Mouse (Mus musculus) bone marrow macrophage, adult 2 months (primary cell): ENCODE data around the gene Aig1. TPM values are rescaled to one million over a fixed set of nuclear protein-coding genes. Genes with fewer than 3 reads are reported as not detected.

ENCODE experiments used
- H3K27ac ChIP-seq: 2 replicates; pipeline ENCODE4 v1.5.1; 2012; ENCODE audit warnings: low read depth, low read length; ENCODE audit not compliant: insufficient read depth
- H3K4me1 ChIP-seq: 2 replicates; pipeline ENCODE4 v1.6.1; 2012; ENCODE audit warnings: low read length; ENCODE audit not compliant: control insufficient read depth, insufficient read depth
- H3K4me3 ChIP-seq: 2 replicates; pipeline ENCODE4 v1.5.1; 2012; ENCODE audit warnings: mild to moderate bottlenecking, low read length, moderate library complexity; ENCODE audit not compliant: insufficient read depth
- CTCF ChIP-seq: IDR thresholded peaks from 2 replicates; pipeline ENCODE4 v1.5.1; 2012; ENCODE audit warnings: low read depth, mild to moderate bottlenecking, low read length, moderate library complexity
- POLR2A ChIP-seq: IDR thresholded peaks from 2 replicates; pipeline ENCODE4 v1.6.1; 2012; ENCODE audit warnings: mild to moderate bottlenecking, low read depth, low read length, borderline replicate concordance
- polyA plus RNA-seq: library from polyadenylated mRNA; stranded (reverse); fragments of >200 nt; gene quantifications from 2 replicates; pipeline ENCODE4 v1.2.4, GENCODE M21; 2012; ENCODE audit not compliant: missing spikeins, insufficient read depth, insufficient read length

Aig1 gene
- polyA plus RNA-seq, 1 experiment = 9.8 TPM

GRCm38 (mm10) chr10:13833066-13833566, 35.7 kb downstream of the Aig1 start:
- no peak for TF ChIP-seq POLR2A
- no peak for TF ChIP-seq CTCF
- Histone ChIP-seq H3K4me1 (peaks cover 32% of the 10 kb centered on the region), H3K4me3 (peak overlapping the region; percentile 16), H3K27ac (peak overlapping the region; percentile 33)

DNA sequence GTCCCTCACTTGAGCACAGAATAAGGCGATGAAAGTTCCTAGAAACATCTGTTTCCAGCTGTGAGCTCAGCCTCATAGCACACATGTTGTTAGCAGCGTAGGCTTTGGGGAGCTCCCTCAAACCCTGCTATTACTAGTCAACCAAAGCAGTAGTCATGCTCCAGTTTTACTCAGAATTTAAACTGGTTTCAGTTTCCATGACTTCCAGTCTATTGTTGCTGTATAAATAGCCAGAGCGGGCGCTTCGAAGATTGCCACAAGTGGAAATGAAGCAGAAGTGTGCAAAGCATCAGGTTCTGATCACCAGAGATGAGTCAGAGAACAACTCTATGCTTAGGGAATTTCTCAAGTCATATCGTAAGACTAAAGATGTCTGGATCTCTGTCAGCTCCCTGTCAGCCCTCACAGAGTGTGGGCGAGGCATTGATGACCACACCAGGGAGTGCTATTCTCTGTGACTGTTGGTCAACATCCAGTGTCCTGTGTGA, 36.2 kb downstream of the Aig1 start:
- H3K27ac ChIP-seq = peak overlapping the region; percentile 33
- H3K4me1 ChIP-seq = peaks cover 27% of the 10 kb centered on the region
- H3K4me3 ChIP-seq = peak overlapping the region; percentile 16
- TF ChIP-seq POLR2A (no peak), CTCF (no peak)

DNA sequence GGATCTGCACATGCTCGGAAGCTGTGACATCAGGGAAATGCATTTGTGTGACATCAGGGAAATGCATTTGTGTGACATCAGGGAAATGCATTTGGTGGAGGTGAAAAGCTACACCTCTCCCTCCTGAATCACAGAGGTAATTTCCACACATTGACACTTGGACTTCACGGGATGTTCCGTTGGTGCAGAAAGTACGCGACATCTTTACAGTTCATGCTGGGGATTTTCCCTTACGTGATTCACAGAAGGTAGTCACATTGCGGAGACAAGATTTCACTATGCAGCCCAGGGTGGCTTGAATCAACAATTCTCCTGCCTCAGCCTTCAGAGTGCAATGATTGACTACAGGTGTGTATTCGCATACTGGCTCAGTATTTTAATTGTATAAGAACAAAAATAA, 41.6 kb downstream of the Aig1 start:
- Histone ChIP-seq H3K4me1 (peaks cover 20% of the 10 kb centered on the region), H3K4me3 (no peak overlapping the region), H3K27ac (no peak overlapping the region)
- TF ChIP-seq POLR2A = no peak
- TF ChIP-seq CTCF = no peak

DNA sequence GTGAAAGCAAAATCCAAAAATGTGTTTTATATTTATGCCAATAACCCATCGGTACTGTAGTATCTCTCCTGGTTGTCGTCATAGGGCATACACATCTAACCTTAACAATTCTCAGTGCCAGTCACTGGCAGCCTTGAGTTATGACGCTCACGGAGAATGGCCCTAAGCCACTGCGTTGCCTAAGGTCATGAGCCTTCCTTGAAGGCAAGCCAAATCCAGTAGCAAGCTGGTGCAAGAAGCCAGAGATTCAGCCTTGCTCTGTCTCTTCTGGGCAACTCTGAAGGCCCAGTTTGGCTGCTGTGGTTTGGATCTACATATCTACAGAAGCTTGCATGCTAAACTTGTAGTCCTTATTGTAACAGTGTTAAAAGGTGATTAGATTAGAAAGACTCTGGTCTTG, 55.2 kb downstream of the Aig1 start:
- H3K27ac ChIP-seq = no peak overlapping the region
- H3K4me3 ChIP-seq = no peak overlapping the region
- H3K4me1 ChIP-seq = no peaks in the 10 kb centered on the region
- TF ChIP-seq POLR2A (no peak), CTCF (no peak)

GRCm38 (mm10) chr10:13808291-13808690, 60.5 kb downstream of the Aig1 start:
- Histone ChIP-seq H3K4me3 (no peak overlapping the region), H3K4me1 (no peaks in the 10 kb centered on the region), H3K27ac (no peak overlapping the region)
- no peak for TF ChIP-seq CTCF
- no peak for TF ChIP-seq POLR2A

DNA sequence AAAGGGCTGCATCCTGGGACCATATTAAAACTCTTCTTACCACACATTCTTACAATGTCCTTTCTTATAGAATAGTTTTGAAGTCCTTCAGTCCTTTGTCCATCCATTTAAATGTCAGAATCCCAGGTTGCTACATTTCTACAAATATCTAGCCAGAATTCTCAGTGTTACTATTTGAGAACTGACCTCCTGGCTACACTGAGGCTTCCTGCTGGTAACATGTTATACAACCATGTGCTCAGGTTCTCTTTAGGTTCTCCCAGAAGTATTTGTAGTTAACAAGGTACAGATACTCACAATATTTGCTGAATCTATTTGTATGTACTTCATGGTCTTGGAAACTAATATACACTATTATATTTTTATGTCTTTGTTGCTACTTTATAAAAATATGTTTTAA, 62.0 kb downstream of the Aig1 start:
- no peaks in the 10 kb centered on the region for H3K4me1 ChIP-seq
- TF ChIP-seq POLR2A (no peak), CTCF (no peak)
- no peak overlapping the region for H3K27ac ChIP-seq
- no peak overlapping the region for H3K4me3 ChIP-seq

DNA sequence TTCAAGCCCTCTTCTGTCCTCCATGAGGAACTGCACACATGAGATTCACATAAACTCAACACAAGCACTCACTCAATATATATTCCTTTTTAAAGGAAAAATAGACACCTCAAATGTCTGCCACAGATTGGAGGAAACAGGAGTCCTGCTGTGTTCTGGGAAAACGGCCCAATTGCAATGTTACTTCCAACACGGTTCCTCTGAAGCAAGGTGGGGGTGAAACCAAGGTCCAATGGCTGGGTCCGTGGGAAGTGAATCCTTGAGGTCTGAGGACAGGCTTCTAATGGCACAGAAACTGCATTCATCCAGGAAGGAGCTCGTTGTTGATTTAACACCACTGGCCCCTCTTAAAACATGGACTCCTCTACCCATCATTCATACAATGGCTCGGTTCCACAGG, 67.5 kb downstream of the Aig1 start:
- no peaks in the 10 kb centered on the region for H3K4me1 ChIP-seq
- TF ChIP-seq POLR2A (no peak), CTCF (no peak)

DNA sequence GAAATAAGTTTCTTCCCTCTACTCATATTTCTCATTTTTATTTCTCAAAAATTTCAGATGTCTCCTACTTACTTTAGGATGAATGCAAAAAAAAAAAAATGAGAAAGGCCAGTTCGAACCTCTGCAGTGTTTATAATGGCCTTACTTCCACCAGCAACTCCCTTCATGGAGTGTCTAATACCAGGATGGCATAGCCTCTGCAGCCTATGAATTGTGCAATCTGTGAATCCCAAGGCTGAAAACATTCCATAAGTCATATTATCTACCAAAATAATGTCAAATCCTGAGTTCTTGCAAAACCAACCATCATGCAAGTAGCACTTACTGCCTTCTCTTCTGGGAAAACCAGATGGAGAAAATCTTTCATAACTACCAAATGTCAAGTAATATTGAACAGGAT, 75.3 kb downstream of the Aig1 start:
- H3K27ac ChIP-seq = no peak overlapping the region
- peaks cover 8% of the 10 kb centered on the region for H3K4me1 ChIP-seq
- TF ChIP-seq POLR2A = no peak
- TF ChIP-seq CTCF = no peak
- H3K4me3 ChIP-seq = no peak overlapping the region

More for the DNA sequence above, 67.5 kb downstream of the Aig1 start:
- Histone ChIP-seq H3K27ac (no peak overlapping the region), H3K4me3 (no peak overlapping the region)

GRCm38 (mm10) chr10:13792788-13793187, 76.0 kb downstream of the Aig1 start:
- Histone ChIP-seq H3K27ac (no peak overlapping the region), H3K4me1 (peaks cover 8% of the 10 kb centered on the region), H3K4me3 (no peak overlapping the region)
- TF ChIP-seq POLR2A (no peak), CTCF (no peak)

- H3K4me3 ChIP-seq = no peak overlapping the region
- H3K27ac ChIP-seq = no peak overlapping the region
- H3K4me1 ChIP-seq = peaks cover 8% of the 10 kb centered on the region
- TF ChIP-seq CTCF (no peak), POLR2A (no peak)
These were observed 79.2 kb downstream of the Aig1 start for GRCm38 (mm10) chr10:13789604-13790003.

DNA sequence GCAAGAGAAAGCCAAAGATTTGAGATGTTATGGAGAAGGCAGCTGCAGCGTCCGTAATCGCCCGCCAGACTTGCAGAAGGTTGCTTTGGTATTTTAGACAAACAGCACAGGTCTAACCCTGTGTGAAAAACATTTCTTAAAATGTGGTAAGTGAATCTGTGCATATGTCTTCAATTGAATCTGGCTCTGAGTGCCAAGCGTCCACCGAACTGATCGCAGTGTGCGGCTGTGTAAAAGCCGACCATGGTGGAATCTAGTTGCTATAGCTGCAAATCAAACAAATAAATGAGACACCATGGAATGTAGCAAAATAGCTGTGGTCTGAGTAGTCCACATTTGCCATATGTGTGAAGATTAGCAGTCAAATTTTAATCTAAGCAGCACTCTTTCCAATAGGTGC, 80.7 kb downstream of the Aig1 start:
- Histone ChIP-seq H3K4me1 (peaks cover 8% of the 10 kb centered on the region), H3K4me3 (no peak overlapping the region), H3K27ac (no peak overlapping the region)
- no peak for TF ChIP-seq CTCF
- TF ChIP-seq POLR2A = no peak
